ENCODE assay signal across 9 mouse cellular contexts in the genomic region with DNA sequence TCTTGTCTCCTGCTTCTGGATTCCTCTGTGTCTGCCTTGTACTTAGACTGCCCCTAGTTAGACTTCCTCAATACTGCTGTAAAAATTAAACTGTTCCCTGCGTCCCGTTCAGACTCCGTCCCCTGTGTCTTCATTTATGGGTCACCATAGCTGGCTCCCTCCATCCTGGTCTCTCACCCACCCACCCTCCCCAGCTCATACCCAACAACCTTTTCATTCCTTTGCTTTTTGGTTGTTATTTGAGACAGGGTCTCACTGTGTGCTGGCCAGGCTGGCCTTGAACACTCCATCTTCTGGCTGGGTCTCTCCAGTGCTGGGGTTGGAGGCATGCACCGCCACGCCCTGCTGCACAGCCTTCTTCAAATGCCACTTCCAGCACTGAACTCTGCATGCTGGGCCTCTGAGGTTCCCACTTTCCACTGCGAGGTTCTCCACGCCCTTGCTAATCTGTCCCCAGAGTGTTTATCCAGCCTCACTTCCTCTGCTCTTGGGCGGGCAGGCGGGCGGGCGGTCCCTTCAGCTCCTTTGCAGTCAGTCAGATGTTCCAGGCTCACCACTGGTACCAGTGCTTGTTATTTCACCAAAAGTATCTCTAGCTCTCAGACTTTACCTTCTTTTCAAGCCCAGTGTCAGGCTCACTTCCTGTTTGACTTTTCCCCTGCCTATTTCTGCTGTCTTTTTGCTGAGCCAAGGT. TPM values are rescaled to one million over a fixed set of nuclear protein-coding genes. Genes with fewer than 3 reads are reported as not detected.
DNase-seq lines count a peak whose midpoint lies in the region; ATAC-seq lines count a peak whose summit lies in the region.
"Had no signal": no experiment of that assay in that cellular context is flagged by ENCODE, and none has a peak within 500 bp of the region (broad histone marks: within the 10 kb centered on the region; RNA-seq: fewer than 3 reads in every experiment).

No protein-coding gene starts in this region.

- H3K36me3 ChIP-seq in liver, embryonic 12.5 days = peaks cover 27% of the 10 kb centered on the region
- no peaks in the 10 kb centered on the region for H3K36me3 ChIP-seq in forebrain, embryonic 12.5 days (replicated peaks)
- H3K36me3 ChIP-seq in forebrain, embryonic 15.5 days = no peaks in the 10 kb centered on the region
- H3K36me3 ChIP-seq in forebrain, embryonic 11.5 days (ENCODE audit: control insufficient read depth, insufficient read depth, low read length) = no peaks in the 10 kb centered on the region
- H3K36me3 ChIP-seq: midbrain, embryonic 12.5 days had no signal

- peak overlapping the region; percentile 65 for H3K4me3 ChIP-seq in liver, embryonic 12.5 days
- no peak overlapping the region for H3K4me3 ChIP-seq in forebrain, embryonic 12.5 days (replicated peaks)
- no peak overlapping the region for H3K4me3 ChIP-seq in forebrain, embryonic 15.5 days
- no peak overlapping the region for H3K4me3 ChIP-seq in forebrain, embryonic 11.5 days (ENCODE audit: low read depth, low read length)
- H3K4me3 ChIP-seq: midbrain, embryonic 12.5 days had no signal

- H3K9me3 ChIP-seq in liver, embryonic 12.5 days (replicated peaks) = no peaks in the 10 kb centered on the region
- no peaks in the 10 kb centered on the region for H3K9me3 ChIP-seq in forebrain, embryonic 12.5 days
- no peaks in the 10 kb centered on the region for H3K9me3 ChIP-seq in forebrain, embryonic 15.5 days
- no peaks in the 10 kb centered on the region for H3K9me3 ChIP-seq in forebrain, embryonic 11.5 days (ENCODE audit: control insufficient read depth, low read length)
- H3K9me3 ChIP-seq: midbrain, embryonic 12.5 days had no signal

- peak; percentile 92 for DNase-seq in MEL-GATA-1-ER (ENCODE audit: extremely low read depth, low read depth)
- DNase-seq in heart, adult 11 months = peak; percentile 99
- DNase-seq in spleen, adult 18-20 months = peak; percentile 35 to 45
- no peak for DNase-seq in frontal cortex, postnatal 14 days (ENCODE audit: low spot score in 2 of 2)
- no peak for DNase-seq in forebrain, embryonic 11.5 days (ENCODE audit: low spot score)

- H3K27ac ChIP-seq in liver, embryonic 12.5 days = peak overlapping the region; percentile 96
- no peak overlapping the region for H3K27ac ChIP-seq in forebrain, embryonic 12.5 days
- H3K27ac ChIP-seq in forebrain, embryonic 15.5 days (replicated peaks) = no peak overlapping the region
- no peak overlapping the region for H3K27ac ChIP-seq in forebrain, embryonic 11.5 days (ENCODE audit: low read depth, low read length)
- H3K27ac ChIP-seq: midbrain, embryonic 12.5 days had no signal

- peaks cover 95% of the 10 kb centered on the region for H3K4me1 ChIP-seq in liver, embryonic 12.5 days
- peaks cover 15% of the 10 kb centered on the region for H3K4me1 ChIP-seq in forebrain, embryonic 12.5 days
- 0 out of 2 replicates have a peak, but pooled peaks cover 4% of the 10 kb centered on the region for H3K4me1 ChIP-seq in forebrain, embryonic 15.5 days
- no peaks in the 10 kb centered on the region for H3K4me1 ChIP-seq in forebrain, embryonic 11.5 days (replicated peaks; ENCODE audit: control insufficient read depth, insufficient read depth, low read length)

- peak; percentile 84 for ATAC-seq in liver, embryonic 12.5 days
- ATAC-seq in forebrain, embryonic 12.5 days (ENCODE audit: low FRiP score) = no peak
- ATAC-seq in forebrain, embryonic 15.5 days (replicated peaks) = no peak
- no peak for ATAC-seq in forebrain, embryonic 11.5 days (replicated peaks; ENCODE audit: low FRiP score)

- 20% methylated on average over 11 of the region's 11 CpGs for WGBS in liver, embryonic 12.5 days (ENCODE audit: insufficient replicate concordance)
- 87% methylated on average over 11 of the region's 11 CpGs for WGBS in forebrain, embryonic 12.5 days
- 91% methylated on average over 11 of the region's 11 CpGs for WGBS in forebrain, embryonic 15.5 days
- WGBS in forebrain, embryonic 11.5 days = 80% methylated on average over 11 of the region's 11 CpGs

- H3K27me3 ChIP-seq in liver, embryonic 12.5 days (replicated peaks) = no peaks in the 10 kb centered on the region
- H3K27me3 ChIP-seq in forebrain, embryonic 12.5 days = no peaks in the 10 kb centered on the region
- no peaks in the 10 kb centered on the region for H3K27me3 ChIP-seq in forebrain, embryonic 15.5 days
- H3K27me3 ChIP-seq in forebrain, embryonic 11.5 days (ENCODE audit: control insufficient read depth, insufficient read depth, low read length) = no peaks in the 10 kb centered on the region
- H3K27me3 ChIP-seq: midbrain, embryonic 12.5 days had no signal

- peak overlapping the region; percentile 77 for H3K9ac ChIP-seq in liver, embryonic 12.5 days
- no peak overlapping the region for H3K9ac ChIP-seq in forebrain, embryonic 12.5 days
- H3K9ac ChIP-seq in forebrain, embryonic 15.5 days (replicated peaks) = no peak overlapping the region
- no peak overlapping the region for H3K9ac ChIP-seq in forebrain, embryonic 11.5 days (ENCODE audit: low read length)
- H3K9ac ChIP-seq: midbrain, embryonic 12.5 days had no signal

- H3K4me2 ChIP-seq in liver, embryonic 12.5 days = peak overlapping the region; percentile 89
- H3K4me2 ChIP-seq in forebrain, embryonic 12.5 days = no peak overlapping the region
- H3K4me2 ChIP-seq in forebrain, embryonic 15.5 days (replicated peaks) = no peak overlapping the region
- H3K4me2 ChIP-seq in forebrain, embryonic 11.5 days (ENCODE audit: low read depth, low read length, severe bottlenecking) = no peak overlapping the region
- H3K4me2 ChIP-seq: midbrain, embryonic 12.5 days had no signal

RNA-seq across cellular contexts. Expression of a gene that starts 18.5 kb away (rescaled TPM):
- 67.9 and 68.6 TPM in 2 replicates for polyA plus RNA-seq in liver, embryonic 12.5 days (2016; fragmentation: Nextera tagmentation; extraction: Ambion mirVana)
- polyA plus RNA-seq in forebrain, embryonic 12.5 days (2016; fragmentation: Nextera tagmentation; extraction: Ambion mirVana) = 24.3 and 24.8 TPM in 2 replicates
- 45.3 and 51.7 TPM in 2 replicates for polyA plus RNA-seq in forebrain, embryonic 15.5 days (2015; fragmentation: Nextera tagmentation; extraction: Ambion mirVana)
- polyA plus RNA-seq in forebrain, embryonic 11.5 days (2014; fragmentation: Nextera tagmentation; extraction: Ambion mirVana) = 16.2 and 16.9 TPM in 2 replicates

RNA-seq across cellular contexts. Expression of a gene that starts 22.5 kb away (rescaled TPM):
- polyA plus RNA-seq in liver, embryonic 12.5 days (2016; fragmentation: Nextera tagmentation; extraction: Ambion mirVana) = 61.2 and 66.4 TPM in 2 replicates
- polyA plus RNA-seq in forebrain, embryonic 12.5 days (2016; fragmentation: Nextera tagmentation; extraction: Ambion mirVana) = 113 and 116 TPM in 2 replicates
- 94.0 and 99.1 TPM in 2 replicates for polyA plus RNA-seq in forebrain, embryonic 15.5 days (2015; fragmentation: Nextera tagmentation; extraction: Ambion mirVana)
- 51.8 and 52.1 TPM in 2 replicates for polyA plus RNA-seq in forebrain, embryonic 11.5 days (2014; fragmentation: Nextera tagmentation; extraction: Ambion mirVana)

Comparison
In these comparisons a context has a peak if more than half of its experiments do, and no peak if none do; other contexts are left out.
1. DNase-seq: peak in MEL-GATA-1-ER (single experiment), heart, adult 11 months (single experiment) and spleen, adult 18-20 months (2 of 2); none in frontal cortex, postnatal 14 days (0 of 2) and forebrain, embryonic 11.5 days (single experiment).